In genomic region chr1:57976860-57977259, GRCm38 (mm10) we compare ENCODE assay signal across 22 mouse cellular contexts. TPM values are rescaled to one million over a fixed set of nuclear protein-coding genes. Genes with fewer than 3 reads are reported as not detected.
"Had no signal": no experiment of that assay in that cellular context is flagged by ENCODE, and none has a peak within 500 bp of the region (broad histone marks: within the 10 kb centered on the region; RNA-seq: fewer than 3 reads in every experiment).

No protein-coding gene starts in this region.

- H3K36me3 ChIP-seq: lung, embryonic 15.5 days; midbrain, embryonic 10.5 days; midbrain, embryonic 12.5 days; neural tube, embryonic 13.5 days; neural tube, embryonic 15.5 days had no signal

- H3K4me2 ChIP-seq: lung, embryonic 15.5 days; midbrain, embryonic 12.5 days; neural tube, embryonic 13.5 days; neural tube, embryonic 15.5 days had no signal

- H3K4me1 ChIP-seq: lung, embryonic 15.5 days; midbrain, embryonic 10.5 days; midbrain, embryonic 12.5 days; neural tube, embryonic 13.5 days; neural tube, embryonic 15.5 days had no signal

- H3K27me3 ChIP-seq: lung, embryonic 15.5 days; midbrain, embryonic 12.5 days; neural tube, embryonic 13.5 days; neural tube, embryonic 15.5 days had no signal

- H3K27ac ChIP-seq: lung, embryonic 15.5 days; midbrain, embryonic 10.5 days; midbrain, embryonic 12.5 days; neural tube, embryonic 13.5 days; neural tube, embryonic 15.5 days had no signal

- H3K9me3 ChIP-seq: lung, embryonic 15.5 days; midbrain, embryonic 10.5 days; midbrain, embryonic 12.5 days; neural tube, embryonic 13.5 days; neural tube, embryonic 15.5 days had no signal

- DNase-seq: liver, postnatal 0 days; lung, adult 2 months; lung, postnatal 14 days; lung, postnatal 4 days; midbrain, embryonic 14.5 days; retina, postnatal 1 day; right cerebral cortex, adult 18-20 months; right cerebral cortex, postnatal 25 days; right cerebral cortex, postnatal 4 days; spleen, adult 18-20 months; thymus, adult 18-20 months; thymus, postnatal 14 days; thymus, postnatal 36 days had no signal

- H3K4me3 ChIP-seq: lung, embryonic 15.5 days; midbrain, embryonic 10.5 days; midbrain, embryonic 12.5 days; myocyte; neural tube, embryonic 13.5 days; neural tube, embryonic 15.5 days had no signal

- ATAC-seq: liver, postnatal 0 days; lung, postnatal 0 days; midbrain, embryonic 16.5 days had no signal

- H3K9ac ChIP-seq: liver, postnatal 0 days; lung, embryonic 15.5 days; midbrain, embryonic 12.5 days; neural tube, embryonic 13.5 days; neural tube, embryonic 15.5 days had no signal

RNA-seq across cellular contexts. Expression of gene Aox1, which starts 52.9 kb away (rescaled TPM):
- total RNA-seq: megakaryocyte-erythroid progenitor cell, adult 5-6 weeks had no signal
